Mouse (Mus musculus) intestine, embryonic 14.5 days (tissue): ENCODE measurements around the gene Parp6. TPM values are rescaled to one million over a fixed set of nuclear protein-coding genes. Genes with fewer than 3 reads are reported as not detected.

Experiments used
- ATAC-seq: fragments of 200-750 bp; cut with Nextera tagmentation; replicated peaks from 2 replicates; pipeline ENCODE4 v1.8.0; 2017; ENCODE audit warnings: low read depth, moderate number of reproducible peaks, moderate TSS enrichment, moderate library complexity; ENCODE audit not compliant: low FRiP score, low TSS enrichment
- DNase-seq: peaks from one replicate; pipeline ENCODE4 v3.0.0-alpha.2; 2018; ENCODE audit warnings: low spot score
- H3K27ac ChIP-seq: fragments of 300-500 bp; sonication (generic); 2 replicates; pipeline ENCODE4 v1.5.1; 2014; ENCODE audit warnings: low read depth, mild to moderate bottlenecking, control low read depth
- H3K27me3 ChIP-seq: fragments of 300-500 bp; sonication (generic); replicated peaks from 2 replicates; pipeline ENCODE4 v1.6.1; 2014; ENCODE audit warnings: low read length, control low read depth; ENCODE audit not compliant: control insufficient read depth, insufficient read depth
- H3K36me3 ChIP-seq: fragments of 300-500 bp; sonication (generic); 2 replicates; pipeline ENCODE4 v1.6.1; 2014; ENCODE audit warnings: low read length, control low read depth; ENCODE audit not compliant: control insufficient read depth, insufficient read depth
- H3K4me1 ChIP-seq: fragments of 300-500 bp; sonication (generic); replicated peaks from 2 replicates; pipeline ENCODE4 v1.6.1; 2014; ENCODE audit warnings: low read length, control low read depth, mixed read lengths; ENCODE audit not compliant: control insufficient read depth, insufficient read depth
- H3K4me2 ChIP-seq: fragments of 300-500 bp; sonication (generic); 2 replicates; pipeline ENCODE4 v1.6.1; 2014; ENCODE audit warnings: low read length
- H3K4me3 ChIP-seq: fragments of 300-500 bp; sonication (generic); 2 replicates; pipeline ENCODE4 v1.5.1; 2014; ENCODE audit warnings: low read depth, low read length, control low read depth, mixed read lengths
- H3K9ac ChIP-seq: fragments of 300-500 bp; sonication (generic); 2 replicates; pipeline ENCODE4 v1.6.1; 2014; ENCODE audit warnings: mild to moderate bottlenecking, low read length
- H3K9me3 ChIP-seq: fragments of 300-500 bp; sonication (generic); 2 replicates; pipeline ENCODE4 v1.6.1; 2016; ENCODE audit warnings: low read length, control low read depth; ENCODE audit not compliant: control insufficient read depth
- WGBS: fragments of 180-500 bp; shearing (Covaris S2); extraction: QIAGEN DNeasy Blood & Tissue Kit; methylation state at CpG from one replicate; pipeline ENCODE4 v1.1.7; 2014; 5-methylcytosine and 5-hydroxymethylcytosine counted together
- polyA plus RNA-seq: library from polyadenylated mRNA; unstranded; fragments of >200 nt; fragmentation: Nextera tagmentation; extraction: Ambion mirVana; gene quantifications from 2 replicates; pipeline ENCODE4 v1.2.1, GENCODE M21; 2014

The Parp6 gene
- polyA plus RNA-seq, 1 experiment from 2014 or later, result 35.3 TPM

- H3K4me1 ChIP-seq, result no peaks in the 10 kb centered on the region
- peak; percentile 94 for DNase-seq
- 0 out of 2 replicates have a peak, but pooled peaks cover 9% of the 10 kb centered on the region for H3K27me3 ChIP-seq
- no peaks in the 10 kb centered on the region for H3K9me3 ChIP-seq
- H3K4me2 ChIP-seq, result peak within 1 kb of the TSS; percentile 88
- H3K4me3 ChIP-seq, result peak within 1 kb of the TSS; percentile 42
- ATAC-seq, result peak; percentile 94
- peaks cover 44% of the 10 kb centered on the region for H3K36me3 ChIP-seq
- no peak within 1 kb of the TSS for H3K27ac ChIP-seq
- WGBS, result 2% methylated on average over 47 of the region's 47 CpGs
- H3K9ac ChIP-seq, result peak within 1 kb of the TSS; percentile 41
Measured at GRCm38 (mm10) chr9:59679678-59680533, 62.8 kb downstream of the Parp6 start, which contains the start of gene Gramd2. TSS of gene Gramd2 (plus strand) at chr9:59680144.

- DNase-seq (no peak), ATAC-seq (0 out of 2 replicates have a peak, but pooled peaks have one; percentile 13)
- Histone ChIP-seq H3K9me3 (no peaks in the 10 kb centered on the region), H3K4me2 (peak overlapping the region; percentile 88), H3K27me3 (0 out of 2 replicates have a peak, but pooled peaks cover 9% of the 10 kb centered on the region), H3K27ac (no peak overlapping the region), H3K4me3 (peak overlapping the region; percentile 42), H3K36me3 (peaks cover 38% of the 10 kb centered on the region), H3K4me1 (no peaks in the 10 kb centered on the region), H3K9ac (peak overlapping the region; percentile 41; the same call in 1 of the 2 replicates)
- 11% methylated on average over 16 of the region's 16 CpGs for WGBS
Measured at GRCm38 (mm10) chr9:59680534-59680875, 63.4 kb downstream of the Parp6 start.

- Histone ChIP-seq H3K4me3 (no peak overlapping the region), H3K4me1 (no peaks in the 10 kb centered on the region), H3K27ac (no peak overlapping the region), H3K27me3 (0 out of 2 replicates have a peak, but pooled peaks cover 9% of the 10 kb centered on the region), H3K9ac (no peak overlapping the region), H3K9me3 (no peaks in the 10 kb centered on the region), H3K4me2 (no peak overlapping the region), H3K36me3 (peaks cover 4% of the 10 kb centered on the region)
- 53% methylated on average over 2 of the region's 2 CpGs for WGBS
- ATAC-seq, result no peak
- DNase-seq, result no peak
Measured at GRCm38 (mm10) chr9:59684020-59684419, 66.9 kb downstream of the Parp6 start.

- Histone ChIP-seq H3K36me3 (no peaks in the 10 kb centered on the region), H3K27ac (no peak overlapping the region), H3K4me1 (peaks cover 12% of the 10 kb centered on the region; the same call in 1 of the 2 replicates), H3K4me3 (no peak overlapping the region), H3K4me2 (no peak overlapping the region), H3K9me3 (no peaks in the 10 kb centered on the region), H3K9ac (no peak overlapping the region), H3K27me3 (no peaks in the 10 kb centered on the region)
- DNase-seq, result no peak
- 35% methylated on average over 6 of the region's 6 CpGs for WGBS
- ATAC-seq, result no peak
Measured at GRCm38 (mm10) chr9:59687416-59688046, 70.4 kb downstream of the Parp6 start.

- no peaks in the 10 kb centered on the region for H3K9me3 ChIP-seq
- 10% methylated on average over 23 of the region's 23 CpGs for WGBS
- peak overlapping the region; percentile 16 for H3K4me3 ChIP-seq
- ATAC-seq (peak; percentile 58; the same call in 1 of the 2 replicates), DNase-seq (peak; percentile 76)
- peak overlapping the region; percentile 23; the same call in 1 of the 2 replicates for H3K9ac ChIP-seq
- H3K27me3 ChIP-seq, result no peaks in the 10 kb centered on the region
- H3K36me3 ChIP-seq, result no peaks in the 10 kb centered on the region
- H3K4me1 ChIP-seq, result peaks cover 26% of the 10 kb centered on the region
- H3K27ac ChIP-seq, result no peak overlapping the region; the same call in 1 of the 2 replicates
- peak overlapping the region; percentile 53 for H3K4me2 ChIP-seq
Measured at GRCm38 (mm10) chr9:59691635-59692094, 74.6 kb downstream of the Parp6 start.

GRCm38 (mm10) chr9:59692145-59692544, 75.1 kb downstream of the Parp6 start:
- Histone ChIP-seq H3K27me3 (no peaks in the 10 kb centered on the region), H3K4me2 (peak overlapping the region; percentile 53), H3K27ac (no peak overlapping the region), H3K36me3 (no peaks in the 10 kb centered on the region), H3K9ac (peak overlapping the region; percentile 23; the same call in 1 of the 2 replicates), H3K4me3 (peak overlapping the region; percentile 16; the same call in 1 of the 2 replicates), H3K4me1 (peaks cover 26% of the 10 kb centered on the region), H3K9me3 (no peaks in the 10 kb centered on the region)
- ATAC-seq (0 out of 2 replicates have a peak, but pooled peaks have one; percentile 6), DNase-seq (no peak)
- WGBS, result 50% methylated on average over 9 of the region's 9 CpGs

GRCm38 (mm10) chr9:59694571-59695450, 77.7 kb downstream of the Parp6 start:
- DNase-seq (no peak), ATAC-seq (no peak)
- Histone ChIP-seq H3K4me1 (peaks cover 26% of the 10 kb centered on the region), H3K4me3 (no peak overlapping the region), H3K27me3 (no peaks in the 10 kb centered on the region), H3K4me2 (no peak overlapping the region), H3K36me3 (no peaks in the 10 kb centered on the region), H3K27ac (no peak overlapping the region), H3K9ac (no peak overlapping the region), H3K9me3 (no peaks in the 10 kb centered on the region)
- WGBS, result 31% methylated on average over 16 of the region's 16 CpGs

- Histone ChIP-seq H3K4me3 (no peak overlapping the region), H3K27me3 (no peaks in the 10 kb centered on the region), H3K36me3 (no peaks in the 10 kb centered on the region), H3K27ac (no peak overlapping the region), H3K4me1 (peaks cover 26% of the 10 kb centered on the region), H3K9ac (no peak overlapping the region), H3K4me2 (no peak overlapping the region), H3K9me3 (no peaks in the 10 kb centered on the region)
- DNase-seq (no peak), ATAC-seq (no peak)
- 35% methylated on average over 3 of the region's 3 CpGs for WGBS
Measured at GRCm38 (mm10) chr9:59695451-59695813, 78.3 kb downstream of the Parp6 start.
